Mouse (Mus musculus): ENCODE data around the gene Mettl14. TPM values are rescaled to one million over a fixed set of nuclear protein-coding genes. Genes with fewer than 3 reads are reported as not detected.

Mettl14 gene
- total RNA-seq, 2 experiments from 2014 or later: 3.1 to 6.9 TPM

- no peak for ATAC-seq (replicated peaks; ENCODE audit: low FRiP score, poor library complexity, severe bottlenecking)
These were observed 61.6 kb downstream of the Mettl14 start for GRCm38 (mm10) chr3:123324326-123324725.

GRCm38 (mm10) chr3:123322147-123322546 lies 63.8 kb downstream of the Mettl14 start:
- ATAC-seq (replicated peaks; ENCODE audit: low FRiP score, poor library complexity, severe bottlenecking): peak; percentile 53; the same call in 1 of the 2 replicates

GRCm38 (mm10) chr3:123321612-123322011 lies 64.3 kb downstream of the Mettl14 start:
- 0 out of 2 replicates have a peak, but pooled peaks have one; percentile 33 for ATAC-seq (replicated peaks; ENCODE audit: low FRiP score, poor library complexity, severe bottlenecking)

GRCm38 (mm10) chr3:123320341-123320740 lies 65.6 kb downstream of the Mettl14 start:
- no peak for ATAC-seq (replicated peaks; ENCODE audit: low FRiP score, poor library complexity, severe bottlenecking)

Other genes starting within 250 kb of the Mettl14 start
- not detected in 2 replicates for gene Synpo2, start 150.0 kb downstream of the Mettl14 start, total RNA-seq (2015; ENCODE audit: low replicate concordance)
- under 0.01 TPM in 1 of 2 replicates, not detected in the other for gene Synpo2, start 150.0 kb downstream of the Mettl14 start, total RNA-seq (2017; ENCODE audit: low replicate concordance)
- gene Sec24d, start 118.7 kb downstream of the Mettl14 start, total RNA-seq (2015; ENCODE audit: low replicate concordance): 7.9 TPM in 2 replicates
- 2.6 and 8.2 TPM in 2 replicates for gene Sec24d, start 118.7 kb downstream of the Mettl14 start, total RNA-seq (2017; ENCODE audit: low replicate concordance)
- gene Prss12, start 60.8 kb upstream of the Mettl14 start, total RNA-seq (2015; ENCODE audit: low replicate concordance): not detected in 2 replicates
- gene Prss12, start 60.8 kb upstream of the Mettl14 start, total RNA-seq (2017; ENCODE audit: low replicate concordance): not detected in 2 replicates